Mouse (Mus musculus) heart, adult 2 months (tissue): ENCODE results near the gene Cep72.

Experiments
- CTCF ChIP-seq: fragments of 200-600 bp; IDR thresholded peaks from 2 replicates; pipeline ENCODE4 v1.8.1; 2022; ENCODE audit warnings: antibody characterized with exemption, mild to moderate bottlenecking, moderate library complexity
- POLR2A ChIP-seq: fragments of 200-500 bp; IDR thresholded peaks from 2 replicates; pipeline ENCODE4 v1.6.1; 2011; ENCODE audit warnings: mild to moderate bottlenecking, low read depth, low read length, control low read depth; ENCODE audit not compliant: insufficient read depth

GRCm38 (mm10) chr13:74000961-74001360 is 61.1 kb downstream of the Cep72 start:
- TF ChIP-seq CTCF, result no peak
- no peak for TF ChIP-seq POLR2A
